Mouse (Mus musculus) ovary, adult 18-20 months (tissue): ENCODE data around the gene Col11a1.

Source experiments
- DNase-seq: peaks from one replicate; pipeline ENCODE4 v3.0.0; 2022; ENCODE audit warnings: low spot score, mixed read lengths

Gene Col11a1

DNA sequence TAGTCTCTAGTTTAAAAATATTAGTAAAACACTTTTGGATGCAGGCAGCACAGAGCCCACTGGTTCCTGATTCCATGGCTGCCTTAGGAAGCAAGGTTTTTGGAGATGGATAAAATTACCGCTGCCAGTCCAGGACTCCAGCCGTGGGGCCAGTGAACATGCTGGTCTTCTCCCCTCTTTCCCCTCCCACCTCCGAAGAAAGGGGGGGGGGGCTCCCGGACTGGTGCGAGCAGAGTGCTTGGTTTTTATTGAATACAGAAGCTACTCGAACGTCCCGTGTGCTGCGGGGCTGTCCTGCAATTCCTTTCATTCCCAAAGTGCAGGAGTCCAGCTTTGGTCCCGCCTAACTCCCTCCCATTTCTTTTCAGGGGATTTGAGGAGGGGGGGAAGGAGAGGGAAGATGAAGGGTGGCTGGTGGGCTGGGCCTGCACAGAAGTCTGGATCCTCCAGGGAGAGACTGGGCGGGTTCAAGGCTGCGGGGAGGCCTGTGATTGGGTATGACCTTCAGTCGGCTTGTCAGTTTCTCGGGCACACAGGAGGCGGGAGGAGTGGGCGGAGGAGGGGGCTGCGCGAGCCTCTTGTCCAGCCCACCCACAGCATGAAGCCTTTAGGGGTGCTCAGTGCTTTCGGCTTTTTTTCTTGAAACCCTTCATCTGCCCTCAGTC lies at the start of gene Col11a1:
Gene Col11a1, plus strand, starts transcription at position 570 of the 665 bp plus-strand sequence.
- DNase-seq, result peak; percentile 73

DNA sequence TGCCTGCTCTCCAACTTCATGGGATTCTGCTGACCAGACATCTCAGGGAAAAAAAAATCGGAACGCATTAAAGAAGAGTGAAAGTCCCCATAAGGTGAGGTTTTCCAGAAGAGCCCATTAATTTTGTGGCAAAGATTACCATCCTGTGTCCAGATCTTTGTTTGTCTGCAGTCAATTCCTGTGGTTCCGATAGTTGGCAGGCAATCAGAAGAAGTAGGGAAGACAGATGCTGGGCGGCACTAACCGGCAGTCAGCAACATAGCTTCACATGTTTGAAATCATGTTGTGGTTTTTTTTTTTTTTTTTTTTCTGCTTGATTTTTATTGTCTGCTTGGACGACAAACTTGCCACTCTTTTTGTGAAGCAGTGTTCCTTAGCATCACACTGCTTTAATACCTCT lies 39.4 kb upstream of the Col11a1 start:
- DNase-seq, result no peak

DNA sequence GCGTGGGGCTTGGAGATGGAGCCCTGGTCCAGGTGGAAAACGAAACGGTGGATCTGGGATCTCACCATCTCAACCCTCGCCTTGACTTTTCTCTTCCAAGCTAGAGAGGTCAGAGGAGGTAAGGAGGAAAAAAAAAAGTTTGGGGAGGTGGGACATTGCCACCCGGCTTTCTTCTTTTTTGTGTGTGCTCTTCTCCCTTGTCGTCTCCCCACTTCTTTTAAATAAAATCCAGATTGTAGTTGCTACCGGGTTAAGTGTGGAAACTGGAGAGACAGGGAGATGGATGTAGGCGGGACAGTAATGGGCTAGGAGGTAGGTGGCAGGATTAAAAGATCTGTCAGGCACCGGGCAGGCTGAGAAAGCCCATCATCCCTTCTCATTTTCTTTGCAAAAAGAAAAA lies 546 bp downstream of the Col11a1 start:
- no peak for DNase-seq

DNA sequence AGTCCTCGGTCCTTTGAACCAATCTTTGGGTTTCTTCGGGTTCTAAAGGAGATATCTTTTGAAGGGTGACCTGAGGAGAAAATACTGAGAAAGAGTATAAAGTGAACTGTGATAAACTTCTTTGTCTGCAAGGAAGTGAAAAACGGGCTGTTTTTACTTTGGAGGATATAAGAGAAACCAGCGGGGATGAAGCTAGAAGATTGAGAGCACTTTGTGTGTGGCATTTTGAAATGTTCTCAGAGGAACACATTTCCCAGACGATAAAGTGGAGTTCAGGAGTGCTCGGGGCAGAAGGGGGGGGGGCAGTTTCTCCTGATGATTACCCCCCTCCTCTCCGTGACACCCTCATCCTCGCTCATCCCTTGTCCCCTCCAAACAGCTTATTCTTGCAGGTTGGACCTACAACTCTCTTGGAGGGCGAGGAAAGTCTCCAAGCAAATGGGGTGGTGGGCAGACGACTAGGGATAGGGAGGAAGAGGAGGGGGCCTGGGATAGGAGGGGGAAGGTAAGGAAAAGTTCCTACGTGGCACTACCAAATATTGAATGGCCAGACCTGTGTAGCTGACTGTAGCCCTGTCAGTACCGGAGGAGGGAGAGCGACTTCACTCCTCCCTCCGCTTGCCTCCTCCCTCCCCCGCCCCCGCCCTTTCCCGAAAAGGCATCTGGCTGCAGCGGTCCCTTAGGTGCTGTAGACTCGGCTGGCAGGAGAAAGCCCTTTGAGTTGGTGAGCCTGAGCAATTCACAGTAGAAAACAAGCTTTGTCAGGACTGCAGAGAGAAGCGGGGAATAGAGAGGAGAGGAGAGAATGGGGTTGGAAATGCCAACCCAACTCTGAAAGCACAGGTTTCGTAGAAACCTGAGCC lies 1.2 kb downstream of the Col11a1 start:
- DNase-seq, result no peak

DNA sequence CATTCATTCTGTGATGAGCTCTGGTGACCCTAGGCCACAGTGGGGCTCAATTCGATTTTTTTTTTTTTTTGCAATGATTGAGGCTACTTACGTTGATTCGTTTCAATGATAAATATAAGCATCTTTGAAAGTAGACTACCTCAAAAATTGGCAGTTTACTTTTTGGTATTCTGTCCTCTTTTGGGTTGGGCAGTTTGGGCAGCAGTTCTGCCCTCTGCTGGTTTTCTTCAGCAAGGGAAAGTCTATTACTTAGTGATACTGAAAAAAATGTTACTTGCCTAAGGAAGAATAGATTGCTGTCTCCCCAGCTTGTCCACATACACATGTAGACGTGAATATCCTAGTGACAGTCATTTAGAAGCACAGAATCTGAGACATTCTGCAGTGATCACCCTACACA lies 2.0 kb downstream of the Col11a1 start:
- no peak for DNase-seq

DNA sequence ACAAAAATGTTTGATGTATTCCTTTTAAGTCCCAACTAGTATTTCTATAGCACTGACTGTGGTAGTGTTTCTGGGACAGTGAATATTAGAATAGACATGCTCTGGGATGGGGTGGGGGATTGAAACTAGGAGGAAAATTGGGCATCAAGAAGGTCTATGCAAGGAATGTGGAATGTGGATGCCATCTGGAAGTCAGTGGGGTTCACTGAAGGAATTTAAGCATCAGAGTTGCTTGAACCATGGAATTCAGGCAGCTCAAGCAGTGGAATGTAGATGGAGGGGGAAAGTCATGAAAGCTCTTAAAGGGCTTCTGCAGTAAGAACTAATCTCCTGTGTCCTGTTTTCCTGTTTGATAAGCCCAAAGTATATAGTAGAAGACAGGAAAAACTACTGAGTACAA lies 22.1 kb downstream of the Col11a1 start:
- no peak for DNase-seq

DNA sequence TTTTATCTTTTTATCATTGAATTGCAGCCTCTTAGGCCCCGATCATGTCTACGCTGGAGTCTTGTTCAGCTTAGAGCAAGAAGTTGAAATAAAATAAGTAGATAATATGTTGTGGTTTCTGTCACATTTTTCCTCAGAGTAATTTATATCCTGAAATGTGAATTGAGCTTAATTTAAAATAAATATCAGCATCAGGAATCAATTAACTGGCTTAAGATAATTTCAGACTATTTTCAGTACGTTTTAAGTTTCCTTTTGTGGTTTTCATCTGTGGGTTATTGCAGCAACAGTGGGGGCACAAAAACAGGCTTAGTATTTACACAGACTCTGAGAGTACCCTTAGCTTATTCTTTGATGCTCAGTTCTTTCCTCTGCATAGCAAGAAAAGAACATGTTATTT lies 23.2 kb downstream of the Col11a1 start:
- DNase-seq, result no peak

DNA sequence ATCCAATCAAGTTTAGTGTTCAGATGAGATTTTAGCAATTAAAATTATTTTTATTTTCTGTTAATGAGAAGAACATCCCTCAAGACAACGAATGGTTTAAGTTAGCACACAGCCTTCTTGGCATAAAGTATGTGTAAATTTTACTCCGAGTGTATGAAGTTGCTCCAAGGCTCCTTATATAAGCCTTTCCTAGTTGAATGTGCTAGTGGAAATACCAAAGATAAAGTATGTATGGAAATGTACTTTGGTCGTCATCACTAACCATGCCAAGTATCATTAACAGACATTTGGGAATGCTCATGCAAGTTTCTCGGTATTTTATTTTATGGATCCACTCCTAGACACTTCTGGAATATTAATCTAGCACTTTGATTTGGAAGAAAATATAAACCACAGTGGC lies 34.8 kb downstream of the Col11a1 start:
- DNase-seq, result no peak

DNA sequence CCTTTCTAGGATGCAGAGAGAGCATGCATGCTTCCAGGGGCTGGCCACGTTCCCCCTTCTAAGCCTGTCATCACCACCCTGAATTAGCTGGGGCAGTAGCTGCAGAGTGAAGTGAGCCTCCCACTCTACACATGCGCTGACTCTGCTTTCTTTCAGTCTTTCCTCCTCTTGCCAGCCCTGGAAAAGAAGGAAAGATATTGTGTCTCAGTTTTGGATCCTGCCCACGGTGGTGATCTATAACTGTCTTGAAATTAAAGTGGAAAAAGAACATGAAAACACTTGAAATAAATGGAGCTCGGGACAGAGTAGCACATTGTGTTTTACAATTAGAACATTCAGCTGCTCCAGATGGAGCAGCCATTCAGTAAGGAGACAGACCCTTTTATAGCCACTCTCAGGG lies 35.2 kb downstream of the Col11a1 start:
- DNase-seq, result no peak

DNA sequence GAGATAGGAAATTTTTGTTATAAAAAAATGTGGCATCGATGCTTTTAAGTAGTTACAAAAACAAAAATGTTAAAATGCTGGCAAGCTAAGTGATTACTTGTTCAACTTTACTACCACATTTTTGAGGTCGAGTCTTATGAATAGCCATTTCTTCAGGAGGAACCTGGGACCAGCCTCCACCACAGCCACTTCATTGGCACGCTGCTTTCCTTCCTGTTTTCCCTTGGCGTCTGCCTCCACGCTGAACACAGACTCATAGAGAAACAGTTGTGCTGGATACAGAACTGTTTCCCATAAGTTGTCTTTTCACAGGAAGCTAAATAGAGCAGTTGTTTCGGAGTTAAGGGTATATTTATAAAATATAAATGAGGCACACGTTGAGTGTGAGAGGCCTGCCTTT lies 69.0 kb downstream of the Col11a1 start:
- DNase-seq, result no peak

DNA sequence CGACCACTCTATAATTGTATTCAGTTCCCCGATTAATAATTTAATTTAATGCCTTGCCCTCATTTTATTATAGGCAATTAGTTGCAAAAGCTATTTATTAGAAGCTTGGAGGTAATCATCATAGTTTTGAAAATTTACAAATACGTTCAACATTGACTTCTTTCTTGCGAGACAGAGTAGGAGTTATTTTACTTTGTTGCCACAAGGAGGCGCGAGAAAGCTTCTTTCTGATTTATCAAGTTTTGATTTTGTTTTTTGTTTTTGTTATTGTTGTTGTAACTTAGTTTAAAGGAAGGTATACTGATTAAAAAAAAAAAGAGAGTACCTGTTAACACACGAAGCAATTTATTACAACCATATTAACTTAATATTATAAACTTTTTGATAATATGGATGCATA lies 76.8 kb downstream of the Col11a1 start:
- no peak for DNase-seq

DNA sequence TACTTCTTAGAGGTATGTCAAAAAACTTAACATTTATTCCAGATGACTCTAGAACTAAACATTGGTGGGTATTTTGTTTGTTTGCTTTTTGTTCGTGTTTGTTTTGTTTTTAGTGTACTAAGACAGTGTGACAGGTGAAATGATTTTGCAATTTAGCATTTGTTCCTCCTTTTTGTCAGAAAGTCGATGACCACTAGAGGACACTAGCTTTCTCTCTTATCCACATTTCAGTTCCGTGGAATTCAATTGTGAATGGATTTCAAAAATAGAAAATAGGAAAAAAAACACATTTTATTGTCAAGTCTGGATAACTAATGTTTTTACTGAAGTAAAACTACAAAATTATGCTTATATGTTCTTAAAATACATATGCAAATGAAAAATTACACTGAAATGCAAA lies 116.8 kb downstream of the Col11a1 start:
- DNase-seq, result no peak

DNA sequence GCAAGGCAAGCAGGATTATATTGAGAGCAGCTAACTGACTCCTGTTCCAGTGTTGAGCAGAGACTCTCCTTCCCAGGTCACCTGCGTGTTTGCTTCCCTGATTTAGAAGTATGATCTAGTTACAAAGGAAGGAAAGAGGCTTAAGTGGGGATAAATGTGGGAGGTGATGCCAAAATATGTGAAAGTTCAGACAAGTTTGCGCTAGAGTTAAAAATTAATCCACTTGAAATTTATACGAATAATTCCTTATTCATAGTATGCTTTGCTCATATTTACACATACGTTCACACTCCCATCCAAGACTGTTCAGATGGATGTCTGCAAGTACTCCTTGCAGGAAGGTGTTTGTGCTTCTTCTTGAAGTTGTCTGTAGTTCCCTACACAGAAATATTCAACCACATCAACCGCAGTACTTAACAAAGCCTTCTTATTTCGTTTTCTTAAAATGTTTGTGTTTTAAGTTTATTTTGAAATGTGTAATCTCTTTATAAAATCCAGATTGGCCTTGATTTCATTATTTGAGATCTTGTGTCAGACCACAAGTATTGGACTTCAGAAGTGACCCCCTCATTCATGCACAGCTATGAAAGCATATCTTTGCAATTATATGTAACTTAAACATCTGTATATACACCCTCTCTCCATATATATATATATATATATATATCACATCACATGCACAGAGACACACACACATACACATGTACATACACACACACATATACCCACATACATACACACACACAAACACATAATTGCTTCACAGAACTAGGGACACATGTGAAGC lies 167.8 kb downstream of the Col11a1 start:
- no peak for DNase-seq

DNA sequence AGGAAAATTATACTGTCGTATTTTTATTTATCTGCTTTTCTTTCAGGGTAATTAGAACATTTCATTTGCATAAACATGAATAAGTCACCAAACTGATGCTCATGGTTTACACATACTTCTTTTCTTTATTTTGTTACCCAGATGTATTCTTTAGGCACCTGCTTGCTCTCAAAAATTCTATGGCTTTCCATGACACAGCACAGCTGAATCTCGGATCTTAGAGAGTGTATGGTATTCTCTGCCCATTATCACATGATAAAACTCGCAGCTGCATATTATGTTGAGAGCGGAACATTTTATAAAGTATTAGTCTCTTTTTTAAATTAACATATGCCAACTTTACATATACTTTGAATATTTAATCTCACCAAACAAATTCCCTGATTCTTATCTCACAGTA lies 181.9 kb downstream of the Col11a1 start:
- no peak for DNase-seq

DNA sequence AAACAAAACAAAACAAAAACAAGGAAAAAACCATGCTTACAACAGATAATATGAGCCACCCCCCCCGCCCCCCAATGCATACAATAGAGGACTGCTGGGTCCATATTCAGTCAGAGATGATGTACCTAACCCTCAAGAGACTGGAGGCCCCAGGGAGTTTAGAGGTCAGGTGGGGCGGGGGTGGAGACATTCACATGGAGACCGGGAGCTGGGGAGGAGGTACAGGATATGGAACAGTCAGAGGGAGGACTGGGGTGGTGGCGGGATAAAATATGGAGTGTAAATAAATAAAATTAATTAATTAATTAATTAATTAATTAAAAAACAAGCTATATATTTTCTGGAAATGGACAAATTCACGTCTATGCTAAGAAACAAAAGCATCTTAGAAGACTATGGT lies 185.8 kb downstream of the Col11a1 start:
- DNase-seq, result no peak

DNA sequence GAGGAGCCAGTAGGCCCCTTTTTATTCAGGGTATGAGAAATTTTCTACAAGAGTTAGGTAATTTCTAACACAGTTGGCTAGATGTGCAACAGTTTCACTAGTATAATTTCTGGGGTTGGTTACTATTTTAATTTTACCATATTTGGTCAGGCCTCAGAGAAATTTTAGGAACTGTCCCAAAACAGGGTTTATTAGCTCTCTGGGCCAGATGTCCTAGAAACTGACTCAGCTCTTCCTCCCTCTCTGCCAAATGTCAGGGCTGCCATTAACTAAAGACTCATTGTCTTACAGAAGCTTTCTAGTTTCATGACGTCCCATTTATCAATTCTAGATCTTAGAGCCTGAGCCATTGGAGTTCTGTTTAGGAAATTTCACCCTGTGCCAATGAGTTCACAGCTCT lies 199.2 kb downstream of the Col11a1 start:
- no peak for DNase-seq
